Mouse (Mus musculus) Muller cell, postnatal 12 days (primary cell): ENCODE data around the gene Clcnkb.

Source experiments
- DNase-seq: peaks from one replicate; pipeline ENCODE4 v3.0.0-alpha.2; 2015; ENCODE audit errors: inconsistent ontology term

The Clcnkb gene

DNA sequence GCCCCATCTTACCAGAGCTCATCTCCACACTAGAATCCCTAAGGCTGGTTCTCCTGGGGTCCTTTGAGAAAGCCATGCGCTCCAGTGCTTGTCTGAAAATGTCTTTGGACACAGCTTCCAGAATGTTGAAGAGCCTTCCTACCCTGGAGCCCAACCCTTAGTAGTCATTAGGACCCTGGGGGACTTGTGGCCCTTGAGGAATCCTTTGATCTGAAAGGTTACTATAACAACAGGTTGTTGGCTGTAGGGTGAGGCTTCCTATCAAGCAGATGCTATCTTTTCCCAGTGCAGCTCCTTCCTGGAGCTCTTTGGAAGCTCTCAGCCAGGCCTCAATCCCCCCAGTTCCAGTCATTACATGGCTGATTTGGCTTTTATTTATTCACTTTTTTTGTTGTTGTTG lies 20.2 kb upstream of the Clcnkb start, which contains the start of gene Srarp:
TSS of gene Srarp (minus strand) at position 132 of the 400 bp plus-strand sequence.
- no peak for DNase-seq

DNA sequence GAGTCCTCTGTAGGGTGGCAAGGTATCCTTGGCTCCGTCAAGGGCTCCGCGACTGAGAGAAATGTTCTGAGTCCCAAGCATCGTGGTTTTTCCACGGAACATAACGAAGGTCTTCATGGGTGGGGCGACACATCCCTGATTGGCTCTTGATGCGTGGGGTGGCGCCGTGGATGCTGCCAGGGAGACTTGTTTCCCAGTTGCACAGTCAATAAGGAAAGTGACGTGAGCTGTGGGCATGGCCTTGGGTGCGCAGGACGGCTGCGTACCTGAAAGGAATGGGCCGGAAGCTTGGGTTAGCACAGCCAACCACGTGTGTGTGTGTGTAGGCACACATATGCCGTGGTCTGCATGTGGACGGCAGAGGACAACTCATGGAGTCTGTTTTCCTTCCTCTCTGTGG lies 17.4 kb upstream of the Clcnkb start:
- no peak for DNase-seq

DNA sequence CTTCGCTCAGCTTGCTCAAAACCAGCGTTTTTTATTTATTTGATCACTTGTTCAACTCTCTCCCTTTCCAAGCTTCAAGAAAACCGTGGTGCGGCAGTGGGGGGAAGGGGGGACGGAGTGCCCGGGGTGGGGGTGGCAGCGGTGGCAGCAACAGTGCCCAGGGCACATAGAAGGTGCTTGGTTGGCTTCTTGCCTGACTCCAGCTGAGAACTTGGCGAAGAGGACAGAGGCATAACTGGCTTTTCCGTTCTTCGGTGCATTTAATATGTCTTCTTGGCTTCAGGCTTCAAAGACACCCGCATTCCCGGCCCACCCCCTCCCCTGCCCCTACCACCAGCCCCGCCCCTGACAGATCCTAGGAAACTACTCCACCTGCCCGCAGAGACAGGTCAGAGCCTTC lies 16.9 kb upstream of the Clcnkb start:
- no peak for DNase-seq

DNA sequence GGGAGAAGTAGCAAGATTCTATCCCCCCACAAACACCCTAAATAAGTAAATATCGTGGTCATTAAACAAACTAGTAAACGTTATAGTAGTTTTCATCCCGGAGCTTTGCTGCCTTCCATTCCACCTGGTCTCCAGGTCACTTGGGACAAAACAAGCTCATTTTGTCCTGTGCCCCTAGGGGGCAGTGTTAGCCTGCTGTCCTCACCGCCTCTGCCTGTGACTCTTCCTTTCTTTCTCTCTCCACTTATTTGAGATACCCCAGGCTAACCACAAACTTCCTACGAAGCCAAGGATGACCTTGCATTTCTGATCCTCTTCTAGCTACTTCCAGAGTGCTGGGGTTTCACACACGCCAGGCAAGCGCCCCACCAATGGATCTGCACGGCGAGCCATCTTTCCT lies 15.2 kb upstream of the Clcnkb start:
- peak; percentile 37 for DNase-seq

DNA sequence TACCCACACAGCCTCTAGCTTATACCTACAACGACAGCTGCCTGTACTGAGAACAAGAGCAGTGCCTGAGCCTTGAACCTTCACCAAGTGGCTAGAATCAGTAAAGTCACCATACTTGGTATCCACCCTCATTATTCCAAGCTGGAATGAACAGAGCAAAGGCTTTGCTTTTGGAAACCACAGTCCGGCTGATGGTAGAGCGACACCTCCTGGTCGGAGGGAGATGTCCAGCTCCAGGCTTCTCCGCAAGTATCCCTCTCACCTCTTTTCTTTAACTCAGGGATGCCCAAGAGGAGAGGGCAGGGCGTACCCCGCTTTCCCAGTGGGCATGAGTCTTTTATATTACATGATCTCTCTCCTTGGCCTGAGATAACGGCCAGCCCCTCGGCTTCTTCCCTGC lies 14.0 kb upstream of the Clcnkb start:
- no peak for DNase-seq

DNA sequence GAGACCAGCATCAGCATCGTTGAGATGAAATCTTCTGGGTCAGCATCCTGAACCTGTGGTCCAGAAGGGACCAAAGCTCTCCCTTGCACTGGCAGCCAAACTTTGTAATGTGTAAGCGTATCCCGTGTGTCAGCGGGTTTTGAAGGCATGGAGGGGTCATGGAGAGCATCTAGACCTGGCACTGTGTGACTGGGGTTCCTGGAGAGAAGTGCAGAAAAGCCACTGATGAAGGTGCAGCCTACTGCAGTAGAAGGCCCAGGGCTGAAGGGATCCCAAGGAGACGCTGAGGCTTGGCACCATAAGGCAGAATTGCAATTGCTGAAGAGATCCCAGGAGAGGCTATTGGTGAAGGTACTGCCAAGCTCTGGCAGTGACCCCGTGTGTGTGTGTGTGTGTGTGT lies 13.6 kb upstream of the Clcnkb start:
- no peak for DNase-seq

DNA sequence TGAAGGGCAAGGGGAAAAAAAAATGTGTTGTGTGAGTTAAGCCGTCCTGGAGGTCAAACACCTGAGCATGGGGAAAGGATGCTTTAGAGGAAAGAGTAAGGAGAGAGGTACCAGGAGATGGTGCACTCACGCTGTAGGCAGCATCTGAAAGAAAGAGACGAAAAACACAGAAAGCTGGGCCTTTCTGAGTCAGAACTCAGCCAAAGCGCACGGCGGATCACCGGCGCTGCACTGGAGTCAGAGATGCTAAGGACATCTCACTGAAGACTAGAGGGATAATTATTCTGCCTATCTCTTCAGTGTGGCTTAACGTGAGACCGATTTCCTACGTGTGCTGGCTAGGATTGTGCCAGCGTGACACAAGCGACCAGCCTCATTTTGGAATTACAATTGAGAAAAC lies 12.1 kb upstream of the Clcnkb start:
- DNase-seq: no peak

DNA sequence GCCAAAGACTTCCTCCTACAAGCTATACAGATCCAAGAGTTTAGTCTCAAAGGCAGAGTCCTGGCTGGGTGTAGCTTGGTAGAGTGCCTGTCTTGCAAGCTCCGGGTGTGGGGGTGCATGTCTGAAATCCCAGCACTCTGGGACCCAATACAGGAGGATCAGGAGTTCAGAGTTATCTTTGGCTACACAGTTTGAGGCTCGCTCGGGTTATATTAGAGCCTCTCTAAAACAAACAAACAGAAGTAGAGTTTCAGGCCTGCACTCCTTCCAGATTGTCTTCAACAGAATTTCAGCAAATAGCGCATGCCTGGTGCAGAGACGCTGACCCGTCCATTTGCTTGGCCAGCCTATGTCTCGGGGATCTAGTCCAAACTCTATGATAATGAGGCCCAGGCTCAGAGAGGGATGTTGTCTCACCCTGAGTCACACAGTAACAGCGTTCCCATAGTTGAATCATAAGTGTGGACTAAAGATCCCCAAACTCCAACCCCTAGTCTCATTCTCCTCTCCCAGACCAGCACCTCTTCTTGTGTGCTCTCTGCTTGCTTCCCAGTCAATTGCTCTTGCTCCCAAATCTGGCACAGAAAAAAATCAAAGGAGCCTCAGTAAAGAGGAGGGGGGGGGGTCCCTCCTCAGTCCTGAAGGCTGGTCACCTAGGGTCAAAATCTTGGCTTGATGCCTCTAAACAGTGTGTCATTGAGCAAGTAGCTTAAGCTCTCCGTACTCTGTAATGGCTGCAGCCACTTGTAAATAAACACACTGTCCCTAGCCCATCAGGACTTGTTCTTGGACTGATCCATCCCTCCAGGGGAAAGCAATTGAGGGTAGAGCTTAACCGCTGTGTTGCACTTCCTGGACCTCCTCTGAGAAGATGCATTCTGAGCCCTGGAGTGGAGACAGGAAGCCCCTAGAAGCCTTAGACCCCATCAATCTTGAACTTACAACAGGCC lies 11.3 kb upstream of the Clcnkb start:
- no peak for DNase-seq

DNA sequence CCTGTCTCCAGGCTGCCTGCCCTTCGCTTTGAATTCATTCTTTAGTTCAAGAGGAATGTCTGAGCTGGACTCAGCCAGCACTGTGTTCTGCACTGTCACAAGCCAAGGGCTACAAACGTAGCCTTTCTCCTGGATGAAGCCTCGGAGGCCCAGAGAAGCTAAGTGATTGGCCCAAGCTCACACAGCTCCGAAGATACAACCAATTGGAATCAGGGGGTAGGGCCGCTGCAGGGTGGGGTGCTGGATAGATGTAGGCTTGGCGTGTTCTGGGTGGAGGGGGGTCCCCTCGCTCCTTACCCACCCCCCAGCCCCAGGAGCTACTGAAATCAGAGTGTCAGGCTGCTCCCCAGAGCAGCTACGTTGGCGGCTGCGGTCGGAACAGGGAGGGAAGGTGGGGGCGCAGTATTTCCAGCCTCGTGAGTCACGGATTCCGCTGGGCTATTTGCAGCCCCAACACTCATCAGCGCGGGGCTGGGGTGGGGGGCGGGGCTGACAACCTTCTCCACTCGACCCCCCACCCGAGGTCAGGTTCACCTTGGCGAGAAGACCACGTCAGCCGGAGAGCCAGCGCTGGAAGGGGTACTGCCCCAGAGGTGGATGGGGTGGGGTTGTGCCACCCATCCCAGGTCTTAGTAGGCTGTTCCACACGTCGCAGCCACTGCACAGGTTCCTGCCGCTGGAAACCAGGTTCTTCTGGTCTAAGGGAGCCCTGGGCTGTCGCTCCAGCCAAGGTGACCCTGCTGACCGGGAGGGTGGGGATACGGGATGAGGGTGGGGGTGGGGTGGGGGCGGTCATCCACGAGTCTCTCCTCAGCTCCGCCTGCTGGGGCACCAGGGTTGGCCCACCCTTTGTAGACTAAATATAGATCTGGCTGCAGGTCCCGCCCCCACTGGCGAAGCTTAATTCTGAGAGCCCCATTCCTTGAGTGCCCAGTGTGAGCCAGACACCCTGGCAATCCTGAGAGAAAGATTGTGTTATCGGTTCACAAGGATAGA lies 10.0 kb upstream of the Clcnkb start:
- DNase-seq: peak; percentile 90

DNA sequence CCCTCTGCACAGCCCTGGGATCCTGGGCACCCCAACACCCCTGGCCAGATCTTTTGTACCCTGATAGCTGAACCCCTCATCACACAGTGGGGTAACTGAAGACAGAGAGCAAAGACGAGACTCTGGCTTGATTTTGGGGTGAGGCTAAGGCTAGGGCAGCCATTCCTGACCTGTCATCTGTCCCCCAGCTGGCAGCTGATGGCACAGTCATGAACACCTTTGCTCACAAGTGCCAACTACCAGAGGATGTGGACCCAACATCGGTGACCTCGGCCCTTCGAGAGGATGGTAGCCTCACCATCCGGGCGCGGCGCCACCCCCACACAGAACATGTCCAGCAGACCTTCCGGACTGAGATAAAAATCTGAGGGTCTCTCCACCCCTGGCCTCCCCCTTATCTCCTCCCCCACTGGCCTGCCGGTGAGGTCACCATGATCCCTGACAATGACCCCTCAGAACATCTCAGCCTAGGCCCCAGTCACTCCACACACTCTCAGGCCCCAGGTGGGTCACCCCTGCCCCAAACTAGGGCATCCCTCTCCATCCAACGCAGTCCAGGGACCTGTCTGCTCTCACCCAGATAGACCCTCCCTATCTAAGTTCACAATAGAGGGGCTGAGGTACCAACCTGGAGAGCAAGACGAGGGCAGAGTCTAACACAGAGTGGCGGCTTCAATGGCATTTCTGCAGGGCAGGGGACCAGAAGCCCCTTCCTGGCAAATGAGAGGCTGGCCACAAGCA lies 8.0 kb upstream of the Clcnkb start:
- DNase-seq: no peak

DNA sequence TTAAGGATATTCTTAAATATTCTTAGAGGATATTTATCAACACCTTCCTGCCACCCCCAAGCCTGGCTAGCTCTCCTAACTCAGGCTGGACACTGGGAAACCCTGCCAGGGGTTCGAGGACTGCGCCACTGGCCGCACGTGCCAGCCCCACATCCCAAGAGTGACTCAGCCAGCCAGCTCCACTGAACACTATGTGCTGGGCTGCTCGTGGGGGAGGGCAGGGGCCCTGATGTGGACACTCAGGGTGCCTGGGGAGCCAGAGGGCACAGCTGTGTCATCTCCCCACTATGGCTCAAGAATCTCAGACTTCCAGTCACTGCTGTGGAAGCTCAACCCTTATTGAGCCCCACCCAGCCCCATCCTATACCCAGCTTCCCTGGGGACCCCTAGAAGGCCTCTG lies 7.5 kb upstream of the Clcnkb start:
- no peak for DNase-seq

DNA sequence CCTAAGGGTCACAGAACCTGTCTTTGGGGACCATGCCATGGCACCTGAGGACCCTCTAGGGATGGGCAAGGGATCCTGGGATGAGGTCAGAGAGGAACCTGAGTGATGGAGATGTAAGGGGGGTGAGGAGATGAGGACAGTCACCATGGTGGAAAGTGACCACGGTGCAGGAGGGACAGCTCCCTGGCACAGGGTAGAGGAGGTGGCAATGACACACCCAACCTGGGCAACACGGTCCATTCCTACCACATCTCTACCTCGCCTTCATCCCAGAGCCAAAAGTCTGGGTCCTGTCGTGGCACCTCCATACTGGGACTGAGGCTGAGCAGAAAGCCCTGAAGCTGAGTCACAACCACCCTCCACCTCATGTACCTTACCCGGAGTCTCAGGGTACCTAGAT lies 7.0 kb upstream of the Clcnkb start:
- no peak for DNase-seq

DNA sequence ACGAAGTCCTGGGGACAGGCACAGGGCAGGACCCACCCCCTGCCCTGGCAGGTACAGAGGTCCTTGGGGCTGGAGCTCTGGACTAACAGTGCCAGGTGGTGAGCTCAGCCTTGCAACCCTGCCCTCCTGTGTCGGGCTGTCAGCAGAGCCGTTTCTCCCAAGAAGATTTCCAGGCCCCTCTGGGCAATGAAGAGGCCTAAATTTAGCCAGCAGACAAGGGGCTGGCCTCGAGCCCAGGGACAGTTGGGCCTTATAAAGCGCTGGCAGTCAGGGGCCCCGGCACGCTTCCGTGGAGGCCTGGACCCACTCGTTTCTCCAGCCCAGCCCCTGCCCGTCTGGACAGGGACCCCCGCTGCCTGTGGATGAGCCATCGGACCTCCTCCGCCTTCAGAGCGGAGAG lies 5.6 kb upstream of the Clcnkb start:
- no peak for DNase-seq

DNA sequence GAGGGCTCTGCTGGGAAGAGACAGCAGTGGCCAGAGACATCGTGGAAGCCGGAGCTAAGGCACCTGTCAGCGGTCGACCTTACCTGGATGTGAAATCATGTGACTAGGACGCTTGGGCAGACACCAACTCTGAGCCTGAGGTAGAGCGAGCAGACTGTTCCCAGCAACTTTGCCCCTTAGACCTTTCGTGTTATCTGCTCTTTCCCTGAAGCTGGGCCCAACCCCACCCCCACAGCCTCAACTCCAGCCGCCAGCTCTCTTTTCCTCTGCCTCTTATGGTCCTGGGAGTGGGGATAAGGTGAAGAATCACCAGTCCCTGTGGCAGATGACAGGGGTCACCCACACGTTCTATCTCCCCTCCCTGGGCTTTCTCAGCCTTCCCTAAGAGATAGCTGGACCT lies 5.1 kb upstream of the Clcnkb start:
- no peak for DNase-seq

DNA sequence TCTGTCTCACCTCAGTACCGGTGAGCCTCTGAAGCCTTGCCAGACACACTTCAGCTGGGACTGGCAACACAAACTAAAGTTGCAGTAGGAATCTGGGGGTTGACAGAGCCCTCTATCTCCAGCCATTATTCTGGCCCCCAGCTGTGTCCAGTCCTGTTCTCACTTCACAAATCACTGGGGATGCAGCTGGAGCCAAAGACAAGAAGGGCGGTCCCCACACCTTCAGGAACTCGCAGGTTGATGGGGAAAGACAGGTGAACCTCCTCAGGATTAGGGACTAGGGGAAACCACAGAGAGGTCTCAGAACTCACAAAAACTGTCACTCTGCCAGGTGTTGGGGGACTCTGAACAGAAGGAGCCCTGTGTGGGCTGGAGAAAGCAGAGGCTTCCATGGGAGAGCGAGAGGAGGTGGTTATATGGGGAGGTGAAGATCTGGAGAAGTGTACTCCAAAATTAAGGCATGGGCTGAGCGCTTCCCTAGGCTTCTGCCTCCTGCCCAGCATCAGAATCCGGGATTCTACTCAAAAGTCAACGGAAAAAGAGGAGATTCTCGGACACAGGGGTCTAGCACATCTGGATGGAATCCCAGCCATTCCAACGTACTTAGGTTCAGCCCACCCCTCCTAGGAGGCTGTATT lies 4.5 kb upstream of the Clcnkb start, which contains the start of gene Hspb7:
TSS of gene Hspb7 (plus strand) at position 588 of the 638 bp plus-strand sequence.
- DNase-seq: no peak

DNA sequence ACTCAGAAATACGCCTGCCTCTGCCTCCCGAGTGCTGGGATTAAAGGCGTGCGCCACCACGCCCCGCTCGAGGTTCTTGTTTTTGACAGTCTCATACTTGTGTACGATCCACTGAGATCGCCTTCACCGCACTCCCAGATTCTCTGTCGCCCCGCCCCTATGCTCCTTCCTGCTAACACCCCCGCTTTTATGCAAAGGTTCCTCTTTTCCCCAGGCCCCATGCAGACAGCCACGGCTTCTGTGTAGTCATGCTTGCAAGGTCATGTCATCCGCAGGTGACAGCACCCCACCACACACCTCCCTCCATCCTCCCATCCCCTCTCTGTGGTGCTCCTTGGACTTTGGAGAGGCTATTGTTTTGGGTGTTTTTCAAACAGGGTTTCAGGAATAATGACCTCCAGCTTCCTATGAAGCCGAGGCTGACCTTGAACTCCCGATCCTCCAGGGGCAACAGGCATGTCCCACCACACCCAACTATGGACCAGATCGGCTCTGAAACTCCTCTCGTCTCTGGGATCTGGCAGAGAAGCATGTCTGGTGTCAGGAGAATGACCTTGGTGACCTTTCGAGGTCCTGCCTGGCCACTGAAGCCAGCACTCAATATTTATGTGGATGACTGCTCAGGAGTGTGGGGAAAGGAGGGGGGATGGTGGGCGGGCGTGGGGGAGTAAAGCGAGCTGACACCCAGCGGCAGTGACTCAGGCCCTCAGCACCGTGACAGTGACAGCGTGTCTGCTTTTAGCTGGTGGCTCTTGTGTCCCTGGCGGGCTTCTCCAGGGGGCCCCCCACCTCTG lies 3.8 kb upstream of the Clcnkb start:
- DNase-seq: peak; percentile 83

DNA sequence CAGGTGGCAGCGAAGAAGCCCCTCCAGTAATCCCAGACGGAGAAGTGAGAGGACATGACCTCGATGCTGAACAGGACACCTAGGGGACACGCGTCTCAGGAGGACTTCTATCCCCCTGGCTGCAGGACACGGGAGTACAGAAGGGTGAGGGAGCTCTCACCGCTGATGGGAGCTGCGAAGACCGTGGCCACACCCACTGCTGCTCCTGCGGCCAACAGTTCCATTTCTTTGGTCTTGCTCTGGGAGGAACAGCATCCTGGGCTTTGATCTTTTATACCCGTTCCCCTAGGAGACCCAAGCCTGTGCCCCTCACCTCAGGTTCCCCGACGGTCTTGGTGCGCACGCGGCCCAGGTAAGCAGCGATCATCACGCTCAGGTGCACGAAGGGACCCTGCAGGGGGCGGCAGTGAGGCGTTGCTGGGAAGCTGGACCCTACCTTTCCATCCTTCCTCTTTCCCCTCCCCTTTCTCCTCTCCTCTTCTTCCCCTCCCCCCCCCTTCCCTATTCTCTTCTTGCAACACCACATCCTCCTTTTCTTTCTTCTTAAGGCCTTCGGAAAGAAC lies 4.3 kb downstream of the Clcnkb start:
- DNase-seq: no peak

DNA sequence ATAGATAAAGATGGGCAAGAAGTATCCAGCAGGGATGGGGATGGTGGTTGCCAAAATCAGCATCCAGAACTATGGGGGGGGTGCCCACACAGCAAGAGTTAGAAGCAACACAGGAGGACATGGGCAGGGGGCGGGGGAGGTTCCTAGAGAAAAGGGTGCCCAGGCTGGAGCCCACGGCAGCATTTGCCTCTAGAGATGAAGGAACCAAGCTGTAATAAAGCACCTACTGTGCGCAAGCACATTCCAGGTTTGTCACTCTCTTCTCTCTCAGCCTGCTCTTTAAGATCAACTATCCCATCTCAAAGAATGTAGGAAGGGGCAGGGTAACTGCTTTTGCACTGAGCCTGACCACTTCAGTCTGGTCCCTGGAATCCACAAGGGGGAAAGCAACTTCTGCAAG lies 7.2 kb downstream of the Clcnkb start:
- no peak for DNase-seq

DNA sequence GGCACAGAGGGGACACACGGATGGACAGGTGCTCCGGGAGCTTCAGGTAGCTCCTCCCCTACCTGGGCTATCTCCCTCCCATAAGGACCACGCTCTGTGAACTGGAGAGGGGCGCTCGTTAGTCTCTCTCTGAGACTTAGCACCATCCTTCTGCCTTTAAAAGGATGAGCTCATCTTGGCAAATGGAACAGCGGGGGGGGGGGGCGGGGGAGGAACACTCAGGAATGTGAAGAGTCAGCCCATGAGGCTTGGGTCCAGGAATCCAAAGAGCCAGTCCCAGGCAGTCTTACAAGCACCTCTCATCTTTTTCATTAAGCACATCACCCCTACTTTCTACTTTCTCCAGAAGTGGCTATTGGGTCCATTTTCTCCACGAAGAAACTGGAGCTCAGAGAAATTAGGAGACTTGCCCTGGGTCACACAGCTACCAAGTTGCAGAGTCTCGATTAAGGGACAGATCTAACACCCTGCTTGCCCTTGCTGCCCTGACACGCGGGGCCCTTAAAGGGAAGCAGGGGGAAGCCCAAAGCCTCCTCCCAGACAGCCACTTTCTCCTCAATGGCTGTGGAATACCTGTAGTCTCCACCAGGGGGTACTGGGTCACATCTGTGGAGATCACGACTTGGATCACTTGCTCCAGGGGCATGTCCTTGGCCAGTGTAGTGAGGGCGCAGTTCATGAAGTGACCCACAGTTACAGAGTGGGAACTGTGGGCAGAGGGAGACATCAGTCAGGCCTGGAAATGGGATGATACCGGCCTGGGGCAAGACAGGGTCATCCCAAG lies 9.1 kb downstream of the Clcnkb start:
- DNase-seq: peak; percentile 86
